Mouse (Mus musculus): ENCODE measurements around the gene Fhit. TPM values are rescaled to one million over a fixed set of nuclear protein-coding genes. Genes with fewer than 3 reads are reported as not detected.

Fhit gene
- polyA plus RNA-seq, 1 experiment from 2014 or later = 2.3 TPM

DNA sequence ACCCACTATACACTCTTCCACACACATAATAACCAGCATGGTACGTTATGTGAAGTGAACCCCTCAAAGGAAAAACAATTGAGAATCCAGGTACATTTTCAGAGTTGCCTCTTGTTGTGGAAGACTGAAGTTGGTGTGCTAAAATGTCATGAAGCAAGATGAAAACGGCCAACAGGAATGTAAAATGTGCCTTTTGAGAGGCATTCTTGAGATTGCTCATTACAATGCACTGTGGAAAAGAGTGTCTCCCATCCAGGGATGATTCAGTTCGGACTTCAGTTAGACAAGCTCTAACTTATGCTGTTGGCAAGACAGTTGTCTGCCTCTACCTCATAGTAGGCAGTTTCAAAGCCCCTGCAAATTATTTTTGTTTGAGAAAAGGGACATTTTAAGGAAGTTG, 676.0 kb downstream of the Fhit start:
- no peak overlapping the region for H3K4me3 ChIP-seq (replicated peaks)
- no peak overlapping the region for H3K27ac ChIP-seq (replicated peaks)
- H3K36me3 ChIP-seq (replicated peaks) = no peaks in the 10 kb centered on the region
- H3K9ac ChIP-seq = no peak overlapping the region
- no peaks in the 10 kb centered on the region for H3K27me3 ChIP-seq
- no peak for ATAC-seq (ENCODE audit: insufficient read depth)
- no peak overlapping the region for H3K4me2 ChIP-seq
- H3K4me1 ChIP-seq (replicated peaks) = no peaks in the 10 kb centered on the region
- WGBS (ENCODE audit: insufficient replicate concordance) = 46% methylated on average over 3 of the region's 3 CpGs
- no peaks in the 10 kb centered on the region for H3K9me3 ChIP-seq (replicated peaks)

DNA sequence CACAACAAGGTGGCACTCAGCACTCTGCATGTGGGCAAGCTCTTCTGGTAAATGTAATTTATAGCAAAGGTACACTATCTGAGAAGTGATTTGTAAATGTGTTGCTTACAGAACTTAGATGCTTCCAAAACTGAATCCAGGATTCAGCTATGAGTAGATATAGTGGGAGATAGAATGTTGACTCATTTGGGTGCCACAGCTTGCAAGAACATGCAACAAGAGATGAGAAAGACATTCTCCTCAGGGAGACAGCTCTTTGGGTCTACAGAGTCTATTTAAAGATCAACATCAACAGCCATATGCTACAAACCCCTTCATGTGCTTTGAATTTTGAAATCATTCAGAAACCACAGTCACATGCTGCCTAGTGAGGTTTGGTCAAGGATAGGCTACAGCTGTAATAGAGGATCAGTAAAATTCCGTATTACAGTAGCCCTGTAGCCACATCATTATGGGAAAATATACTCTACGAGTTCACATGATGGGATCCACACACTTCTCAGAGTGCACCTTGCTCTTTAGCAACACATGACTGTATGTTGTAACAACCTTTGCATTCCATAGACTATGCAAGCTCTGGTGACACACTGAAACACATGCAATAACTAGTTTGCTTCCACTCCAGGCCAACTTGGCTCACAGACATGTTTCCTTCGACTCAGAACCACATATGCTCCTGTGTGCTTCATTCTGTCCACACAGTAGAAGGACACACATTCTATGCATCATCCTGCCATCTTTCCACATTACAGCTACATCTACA, 678.8 kb downstream of the Fhit start:
- Histone ChIP-seq H3K27me3 (no peaks in the 10 kb centered on the region), H3K4me3 (replicated peaks) (no peak overlapping the region), H3K4me1 (replicated peaks) (no peaks in the 10 kb centered on the region), H3K4me2 (no peak overlapping the region), H3K36me3 (replicated peaks) (no peaks in the 10 kb centered on the region), H3K27ac (replicated peaks) (no peak overlapping the region), H3K9ac (no peak overlapping the region), H3K9me3 (replicated peaks) (no peaks in the 10 kb centered on the region)
- 50% methylated on average over 3 of the region's 3 CpGs for WGBS (ENCODE audit: insufficient replicate concordance)
- ATAC-seq (ENCODE audit: insufficient read depth) = no peak

DNA sequence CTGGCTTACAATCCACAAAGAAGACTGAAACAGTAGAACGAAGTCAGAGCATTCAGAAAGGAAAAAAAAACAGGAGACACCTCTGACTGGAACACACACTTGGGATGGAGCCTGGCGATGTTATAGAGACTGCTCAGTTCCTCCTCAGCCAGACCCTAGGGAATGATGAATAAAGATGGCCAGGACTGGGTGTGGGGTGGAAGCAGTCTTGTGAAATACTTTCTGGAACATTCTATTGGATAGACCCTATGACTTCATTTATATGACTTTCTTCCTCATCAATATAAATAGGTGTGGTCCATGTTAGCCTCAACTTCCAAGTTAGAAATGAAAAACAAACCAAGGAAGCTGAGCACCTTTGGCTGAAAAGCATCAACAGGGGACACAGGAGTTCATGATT, 680.5 kb downstream of the Fhit start:
- no peak for ATAC-seq (ENCODE audit: insufficient read depth)
- no peaks in the 10 kb centered on the region for H3K4me1 ChIP-seq (replicated peaks)
- no peak overlapping the region for H3K9ac ChIP-seq
- no peaks in the 10 kb centered on the region for H3K27me3 ChIP-seq
- no peaks in the 10 kb centered on the region for H3K9me3 ChIP-seq (replicated peaks)
- H3K4me2 ChIP-seq = no peak overlapping the region
- no peaks in the 10 kb centered on the region for H3K36me3 ChIP-seq (replicated peaks)
- H3K27ac ChIP-seq (replicated peaks) = no peak overlapping the region
- 69% methylated on average over 2 of the region's 2 CpGs for WGBS (ENCODE audit: insufficient replicate concordance)
- no peak overlapping the region for H3K4me3 ChIP-seq (replicated peaks)

DNA sequence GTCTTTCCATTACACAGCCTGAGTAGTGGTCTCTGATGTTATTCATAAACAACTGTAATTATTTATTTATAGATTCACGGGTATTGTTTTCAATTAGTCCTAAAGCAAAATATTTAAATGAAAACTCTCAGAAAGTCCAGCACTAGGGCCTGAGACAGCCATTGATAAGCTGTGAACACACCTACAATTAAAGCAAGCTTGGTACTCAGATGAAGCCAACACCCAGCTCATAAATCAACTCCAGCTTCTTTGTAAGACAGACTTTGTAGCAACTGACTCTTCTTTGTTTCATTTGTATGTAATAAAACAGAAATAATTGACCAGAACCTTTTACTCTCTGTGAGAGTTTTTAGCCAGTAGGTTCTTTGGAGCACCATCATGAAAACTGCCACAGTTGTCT, 681.2 kb downstream of the Fhit start:
- H3K27me3 ChIP-seq = no peaks in the 10 kb centered on the region
- no peak overlapping the region for H3K4me2 ChIP-seq
- ATAC-seq (ENCODE audit: insufficient read depth) = no peak
- H3K36me3 ChIP-seq (replicated peaks) = no peaks in the 10 kb centered on the region
- H3K9ac ChIP-seq = no peak overlapping the region
- no peaks in the 10 kb centered on the region for H3K9me3 ChIP-seq (replicated peaks)
- H3K27ac ChIP-seq (replicated peaks) = no peak overlapping the region
- no peak overlapping the region for H3K4me3 ChIP-seq (replicated peaks)
- WGBS (ENCODE audit: insufficient replicate concordance) = 30% methylated on average over 1 of the region's 1 CpGs
- H3K4me1 ChIP-seq (replicated peaks) = no peaks in the 10 kb centered on the region

DNA sequence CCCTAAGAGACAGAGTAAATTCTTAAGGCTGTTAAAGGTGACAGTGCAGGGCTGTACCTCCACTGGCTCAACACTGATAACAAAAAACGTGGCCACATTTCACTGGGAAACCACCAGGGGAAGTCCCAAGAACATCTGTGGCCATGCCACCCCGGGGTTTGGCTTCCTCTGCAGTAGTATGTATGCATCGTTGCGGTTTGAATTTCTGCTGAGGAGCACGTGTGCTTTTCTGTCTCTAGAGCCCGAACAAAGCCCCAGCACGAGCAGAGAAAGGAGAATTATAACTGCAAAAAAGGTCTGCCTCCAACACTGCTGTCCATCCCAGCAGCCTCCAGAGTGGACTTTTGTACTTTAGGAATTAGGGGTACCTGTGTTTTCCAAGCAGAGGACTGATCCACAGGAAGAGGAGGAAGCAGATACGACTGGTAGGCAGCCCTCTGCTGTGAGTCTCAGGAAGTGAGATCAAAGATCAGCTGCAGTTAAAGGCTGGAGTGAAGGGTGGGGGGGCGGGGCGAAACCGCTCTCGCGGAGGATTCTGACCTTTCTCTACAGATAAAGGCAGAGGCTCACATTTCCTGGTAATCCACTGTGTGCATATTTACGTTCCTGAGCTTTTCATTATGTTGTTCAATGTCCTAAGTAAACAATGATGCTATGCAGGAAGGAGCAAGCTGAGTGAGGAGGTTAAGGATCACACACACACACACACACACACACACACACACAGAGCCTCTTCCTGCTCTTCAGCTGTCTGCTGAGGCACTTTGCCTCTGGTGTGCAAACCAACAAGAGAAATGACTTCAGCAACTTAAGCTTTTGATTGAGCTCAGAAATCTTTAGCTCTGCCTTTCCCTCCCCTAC, 708.6 kb downstream of the Fhit start:
- peaks cover 22% of the 10 kb centered on the region for H3K4me1 ChIP-seq (replicated peaks)
- H3K9ac ChIP-seq = peak overlapping the region; percentile 26; the same call in 1 of the 2 replicates
- H3K27me3 ChIP-seq = no peaks in the 10 kb centered on the region
- peak; percentile 86 for ATAC-seq (ENCODE audit: insufficient read depth)
- H3K27ac ChIP-seq (replicated peaks) = peak overlapping the region; percentile 58; the same call in 1 of the 2 replicates
- H3K9me3 ChIP-seq (replicated peaks) = no peaks in the 10 kb centered on the region
- WGBS (ENCODE audit: insufficient replicate concordance) = under 1% methylated on average over 14 of the region's 14 CpGs
- H3K36me3 ChIP-seq (replicated peaks) = no peaks in the 10 kb centered on the region
- peak overlapping the region; percentile 45 for H3K4me3 ChIP-seq (replicated peaks)
- peak overlapping the region; percentile 63 for H3K4me2 ChIP-seq

DNA sequence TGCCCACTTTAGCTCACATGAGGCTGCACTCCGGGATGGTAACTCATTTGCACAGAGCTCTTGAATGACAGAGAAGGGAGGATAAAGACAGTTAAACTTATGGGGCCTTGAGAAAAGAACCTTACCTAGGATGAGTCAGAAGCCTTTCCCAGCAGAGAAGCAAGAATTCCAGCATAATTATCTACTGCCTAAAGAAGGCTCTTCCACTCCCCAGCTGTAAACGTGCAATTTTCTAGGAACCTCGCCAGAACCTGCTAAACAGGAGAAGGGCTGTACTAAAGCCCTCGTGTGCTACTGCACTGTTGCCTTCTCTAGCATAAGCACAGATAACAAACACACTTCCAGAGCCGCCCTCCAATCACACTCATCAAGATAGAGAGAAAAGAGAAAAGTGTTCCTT, 709.6 kb downstream of the Fhit start:
- Histone ChIP-seq H3K27ac (replicated peaks) (0 out of 2 replicates have a peak overlapping the region, but pooled peaks have one; percentile 58), H3K27me3 (no peaks in the 10 kb centered on the region), H3K36me3 (replicated peaks) (no peaks in the 10 kb centered on the region), H3K4me2 (peak overlapping the region; percentile 63), H3K9me3 (replicated peaks) (no peaks in the 10 kb centered on the region), H3K4me3 (replicated peaks) (no peak overlapping the region; the same call in 1 of the 2 replicates), H3K4me1 (replicated peaks) (peaks cover 22% of the 10 kb centered on the region), H3K9ac (no peak overlapping the region)
- ATAC-seq (ENCODE audit: insufficient read depth) = no peak
- WGBS (ENCODE audit: insufficient replicate concordance) = 24% methylated on average over 5 of the region's 5 CpGs

DNA sequence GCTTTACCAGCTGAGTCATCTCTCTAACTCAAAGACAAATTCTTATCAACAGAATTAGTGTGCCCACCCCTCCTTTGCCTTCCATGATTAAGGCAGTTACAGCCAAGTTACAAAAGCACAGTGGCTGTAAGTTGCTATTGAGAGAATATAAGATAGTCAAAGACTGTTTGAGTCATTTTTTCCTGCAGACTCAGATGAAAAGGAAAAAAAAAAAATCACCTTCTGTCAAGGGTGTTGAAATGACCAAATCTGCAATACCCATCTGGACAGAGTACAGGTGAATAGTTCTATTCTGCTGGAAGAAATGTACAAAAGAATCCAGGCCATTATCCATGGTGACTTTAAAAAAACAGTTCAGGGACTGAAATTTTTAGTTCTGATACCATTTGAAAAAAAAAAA, 716.5 kb downstream of the Fhit start:
- H3K4me2 ChIP-seq = no peak overlapping the region
- ATAC-seq (ENCODE audit: insufficient read depth) = no peak

DNA sequence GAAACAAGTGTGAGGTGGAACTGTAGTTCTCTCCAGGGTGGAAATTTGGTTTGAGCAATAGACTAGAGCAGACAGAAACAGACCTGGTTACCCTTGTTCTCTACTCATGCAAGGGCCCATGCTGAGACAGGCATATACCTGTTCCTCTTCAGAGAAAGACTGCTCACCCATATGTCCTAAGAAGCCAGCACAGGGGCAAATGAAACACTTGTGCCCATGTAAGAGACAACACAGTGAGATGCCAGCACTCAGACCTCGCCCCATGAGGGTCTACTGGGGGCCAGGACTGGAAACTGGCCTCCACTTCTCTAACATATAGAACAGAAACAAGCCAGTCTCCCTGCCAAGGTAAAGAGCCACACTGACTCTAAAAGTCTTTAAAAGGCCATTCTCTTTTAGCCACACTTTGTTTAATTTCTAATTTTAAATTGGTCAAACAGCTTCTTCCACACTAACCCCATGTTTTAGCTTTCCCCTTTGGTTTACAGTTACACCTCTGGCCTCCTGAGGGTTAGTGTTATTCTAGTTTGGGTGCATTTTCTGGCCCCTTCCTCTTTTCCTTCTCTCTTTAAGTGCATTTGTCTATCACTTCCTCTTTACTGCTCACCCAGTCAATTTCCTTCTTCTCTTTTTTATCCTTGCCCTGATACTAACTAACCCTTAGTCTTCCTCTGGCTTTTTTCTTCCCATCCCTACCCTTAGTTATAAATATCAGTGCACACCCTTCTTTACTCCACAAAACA, 722.7 kb downstream of the Fhit start:
- H3K27ac ChIP-seq (replicated peaks) = no peak overlapping the region
- no peak overlapping the region for H3K4me2 ChIP-seq
- no peak for ATAC-seq (ENCODE audit: insufficient read depth)
- H3K36me3 ChIP-seq (replicated peaks) = no peaks in the 10 kb centered on the region
- no peaks in the 10 kb centered on the region for H3K4me1 ChIP-seq (replicated peaks)
- no peaks in the 10 kb centered on the region for H3K27me3 ChIP-seq
- no peaks in the 10 kb centered on the region for H3K9me3 ChIP-seq (replicated peaks)
- 26% methylated on average over 1 of the region's 1 CpGs for WGBS (ENCODE audit: insufficient replicate concordance)
- no peak overlapping the region for H3K9ac ChIP-seq
- no peak overlapping the region for H3K4me3 ChIP-seq (replicated peaks)

More for the DNA sequence above, 716.5 kb downstream of the Fhit start:
- Histone ChIP-seq H3K9ac (no peak overlapping the region), H3K4me1 (replicated peaks) (no peaks in the 10 kb centered on the region), H3K27ac (replicated peaks) (no peak overlapping the region), H3K27me3 (no peaks in the 10 kb centered on the region), H3K36me3 (replicated peaks) (no peaks in the 10 kb centered on the region), H3K4me3 (replicated peaks) (no peak overlapping the region), H3K9me3 (replicated peaks) (no peaks in the 10 kb centered on the region)

DNA sequence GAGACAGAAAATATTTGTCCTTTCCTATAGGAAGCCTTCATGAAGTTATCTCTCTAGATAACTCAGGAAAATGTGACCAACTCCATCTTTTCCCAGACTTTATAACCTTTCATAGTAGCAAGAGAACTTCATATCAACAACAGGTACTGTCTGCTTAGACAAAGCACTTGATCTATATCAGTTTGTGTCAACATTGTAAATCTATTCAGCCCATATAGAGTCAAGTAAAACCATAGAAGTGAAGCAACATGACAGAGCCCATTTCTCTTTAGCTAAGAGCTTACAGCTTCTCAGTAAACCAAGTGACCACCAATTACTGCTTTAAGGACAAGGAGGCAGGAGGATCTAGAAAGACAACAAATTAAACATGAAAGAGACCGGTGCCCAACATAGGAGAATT, 725.6 kb downstream of the Fhit start:
- Histone ChIP-seq H3K36me3 (replicated peaks) (no peaks in the 10 kb centered on the region), H3K4me2 (no peak overlapping the region), H3K9ac (no peak overlapping the region), H3K27ac (replicated peaks) (no peak overlapping the region), H3K4me3 (replicated peaks) (no peak overlapping the region), H3K4me1 (replicated peaks) (no peaks in the 10 kb centered on the region), H3K9me3 (replicated peaks) (no peaks in the 10 kb centered on the region), H3K27me3 (no peaks in the 10 kb centered on the region)
- WGBS (ENCODE audit: insufficient replicate concordance) = 96% methylated on average over 1 of the region's 1 CpGs
- ATAC-seq (ENCODE audit: insufficient read depth) = no peak

DNA sequence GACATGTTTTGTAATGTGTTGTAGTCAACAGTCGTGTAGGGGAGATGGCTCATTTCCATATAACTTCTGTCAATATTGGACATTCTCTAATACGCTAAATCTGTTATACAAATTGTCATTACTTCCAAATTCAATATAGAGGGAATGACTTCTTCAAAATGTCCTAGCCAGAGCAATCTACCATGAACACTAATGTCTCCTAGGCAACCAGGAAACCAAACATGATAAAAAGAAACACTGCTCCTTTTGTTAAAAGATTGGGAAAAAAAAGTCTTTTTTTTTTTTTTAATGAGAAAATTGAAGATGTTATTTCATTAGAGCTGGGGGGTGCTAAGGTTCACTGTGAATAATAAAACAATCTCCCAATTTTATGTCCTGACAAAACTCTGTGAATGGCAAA, 729.3 kb downstream of the Fhit start:
- Histone ChIP-seq H3K4me3 (replicated peaks) (no peak overlapping the region), H3K9ac (no peak overlapping the region), H3K27ac (replicated peaks) (no peak overlapping the region), H3K4me2 (no peak overlapping the region), H3K4me1 (replicated peaks) (no peaks in the 10 kb centered on the region), H3K9me3 (replicated peaks) (no peaks in the 10 kb centered on the region), H3K27me3 (no peaks in the 10 kb centered on the region), H3K36me3 (replicated peaks) (no peaks in the 10 kb centered on the region)
- no peak for ATAC-seq (ENCODE audit: insufficient read depth)
- WGBS (ENCODE audit: insufficient replicate concordance) = 58% methylated on average over 2 of the region's 2 CpGs

DNA sequence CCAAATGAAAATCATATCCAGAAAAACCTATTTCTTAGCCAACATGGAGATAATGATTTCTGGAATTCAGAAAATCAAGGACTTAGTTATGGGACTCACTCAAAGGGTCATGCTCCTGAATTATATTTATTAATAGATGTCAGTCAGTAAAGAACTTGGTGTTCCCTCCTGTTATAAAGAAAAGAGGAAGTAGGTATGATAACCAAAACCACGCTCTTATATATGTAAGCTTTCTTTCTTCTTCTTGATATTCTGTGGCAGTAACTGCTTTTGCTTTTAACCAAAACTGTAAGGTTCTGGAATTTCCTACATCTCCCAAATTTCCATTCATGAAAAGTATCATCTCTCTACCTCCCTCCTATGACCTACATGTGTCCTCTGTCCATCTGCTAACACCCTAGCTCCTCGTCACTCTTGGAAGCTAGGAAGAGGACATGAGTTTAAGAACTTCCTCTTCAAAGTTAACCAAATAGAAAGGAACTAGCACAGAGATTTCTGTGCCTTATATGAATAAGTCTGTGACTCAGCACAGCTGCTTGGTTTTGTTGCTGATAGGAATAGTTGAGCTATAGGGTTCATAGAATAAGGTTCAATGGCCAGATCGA, 731.3 kb downstream of the Fhit start:
- Histone ChIP-seq H3K9me3 (replicated peaks) (no peaks in the 10 kb centered on the region), H3K4me3 (replicated peaks) (no peak overlapping the region)
- WGBS (ENCODE audit: insufficient replicate concordance) = 29% methylated on average over 3 of the region's 3 CpGs

More for the DNA sequence above, 731.3 kb downstream of the Fhit start:
- Histone ChIP-seq H3K36me3 (replicated peaks) (no peaks in the 10 kb centered on the region), H3K4me2 (no peak overlapping the region), H3K9ac (no peak overlapping the region), H3K27ac (replicated peaks) (no peak overlapping the region), H3K27me3 (no peaks in the 10 kb centered on the region), H3K4me1 (replicated peaks) (no peaks in the 10 kb centered on the region)
- no peak for ATAC-seq (ENCODE audit: insufficient read depth)
